Mouse (Mus musculus) G1E (cell line): Measurements from ENCODE around the gene Krt19. TPM values are rescaled to one million over a fixed set of nuclear protein-coding genes. Genes with fewer than 3 reads are reported as not detected.

Source experiments
- ATAC-seq: 2 replicates; pipeline ENCODE4 v1.8.0; 2016; ENCODE audit warnings: mild to moderate bottlenecking; ENCODE audit not compliant: insufficient number of reproducible peaks, poor library complexity, low FRiP score, severe bottlenecking; ENCODE audit errors: extremely low read depth
- DNase-seq: peaks from one replicate; pipeline ENCODE4 v3.0.0; 2012; ENCODE audit warnings: low spot score
- H3K27me3 ChIP-seq: 2 replicates; pipeline ENCODE4 v1.6.1; 2012; ENCODE audit warnings: mild to moderate bottlenecking, low read length, inconsistent platforms; ENCODE audit not compliant: insufficient read depth
- H3K36me3 ChIP-seq: replicated peaks from 2 replicates; pipeline ENCODE3; 2012; ENCODE audit warnings: mild to moderate bottlenecking, inconsistent platforms
- H3K4me1 ChIP-seq: 2 replicates; pipeline ENCODE4 v1.6.1; 2012; ENCODE audit warnings: low read depth, low read length, inconsistent platforms, mixed read lengths; ENCODE audit not compliant: insufficient read depth
- H3K4me3 ChIP-seq: 2 replicates; pipeline ENCODE4 v1.5.1; 2012; ENCODE audit warnings: low read depth, mild to moderate bottlenecking, inconsistent platforms, low read length, moderate library complexity, mixed read lengths
- H3K9me3 ChIP-seq: replicated peaks from 2 replicates; pipeline ENCODE4 v1.6.1; 2012; ENCODE audit warnings: inconsistent platforms
- CTCF ChIP-seq: IDR thresholded peaks from 2 replicates; pipeline ENCODE4 v1.5.1; 2012; ENCODE audit warnings: low read depth, low read length, inconsistent platforms, mixed read lengths
- GATA1 ChIP-seq: IDR thresholded peaks from 2 replicates; pipeline ENCODE4 v1.6.1; 2012; ENCODE audit warnings: borderline replicate concordance, low read length, inconsistent platforms, mixed read lengths
- GATA2 ChIP-seq: IDR thresholded peaks from 2 replicates; pipeline ENCODE4 v1.6.1; 2012; ENCODE audit warnings: low read depth, low read length, inconsistent platforms, borderline replicate concordance
- POLR2AphosphoS5 ChIP-seq: IDR thresholded peaks from 2 replicates; pipeline ENCODE4 v1.6.1; 2012; ENCODE audit warnings: low read depth, low read length, inconsistent platforms; ENCODE audit not compliant: insufficient replicate concordance
- TAL1 ChIP-seq: conservative IDR thresholded peaks from 2 replicates; pipeline ENCODE4 v1.6.1; 2012; ENCODE audit warnings: low read depth, low read length, inconsistent platforms, mixed read lengths
- polyA plus RNA-seq: library from polyadenylated mRNA; stranded (reverse); fragments of >175 nt; gene quantifications from 2 replicates; pipeline ENCODE4 v1.2.3, GENCODE M21; 2012
- total RNA-seq, 2 experiments: library from RNA; stranded (forward) in 1 of 2; stranded (reverse) in 1 of 2; fragments of 200-1000 nt in 1 of 2; fragments of >200 nt in 1 of 2; fragmentation: Nextera tagmentation in 1 of 2; gene quantifications; 2 replicates each; pipeline ENCODE4 v1.2.3; 2014 to 2017

Krt19 gene
- total and polyA plus RNA-seq, 3 experiments, result not detected

DNA sequence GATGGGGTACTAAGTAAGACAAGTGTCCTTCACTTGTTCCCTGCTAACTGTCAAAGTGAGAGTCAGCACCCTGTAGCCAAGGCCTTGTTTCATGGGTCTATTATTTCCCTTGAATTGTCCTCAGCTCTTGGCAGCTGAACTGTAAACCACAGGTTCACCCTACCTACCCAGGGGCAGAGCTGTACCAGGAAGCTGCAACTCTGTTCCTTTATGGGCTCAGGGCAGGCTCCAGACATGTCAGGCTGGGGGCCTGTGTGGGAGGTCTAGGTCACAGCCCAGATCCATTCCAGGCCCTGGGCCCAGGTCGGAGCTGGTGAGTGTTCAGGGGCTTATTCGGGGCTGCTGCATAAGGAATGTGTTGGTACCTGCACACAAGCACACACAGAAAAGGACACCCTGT lies 9.1 kb downstream of the Krt19 start:
- H3K4me3 ChIP-seq, result no peak overlapping the region
- no peaks in the 10 kb centered on the region for H3K36me3 ChIP-seq
- no peak for TF ChIP-seq TAL1
- no peak for TF ChIP-seq GATA2
- TF ChIP-seq CTCF, result no peak
- TF ChIP-seq POLR2AphosphoS5, result no peak
- no peak for TF ChIP-seq GATA1
- H3K9me3 ChIP-seq, result peaks cover 83% of the 10 kb centered on the region
- no peaks in the 10 kb centered on the region for H3K4me1 ChIP-seq
- ATAC-seq, result no peak
- DNase-seq, result no peak
- no peaks in the 10 kb centered on the region for H3K27me3 ChIP-seq

GRCm38 (mm10) chr11:100138809-100139208 lies 9.7 kb downstream of the Krt19 start:
- TF ChIP-seq POLR2AphosphoS5 (no peak), GATA1 (no peak), GATA2 (no peak), TAL1 (no peak), CTCF (no peak)
- Histone ChIP-seq H3K9me3 (peaks cover 84% of the 10 kb centered on the region), H3K36me3 (no peaks in the 10 kb centered on the region), H3K4me1 (no peaks in the 10 kb centered on the region), H3K4me3 (no peak overlapping the region), H3K27me3 (no peaks in the 10 kb centered on the region)
- no peak for ATAC-seq
- DNase-seq, result no peak

DNA sequence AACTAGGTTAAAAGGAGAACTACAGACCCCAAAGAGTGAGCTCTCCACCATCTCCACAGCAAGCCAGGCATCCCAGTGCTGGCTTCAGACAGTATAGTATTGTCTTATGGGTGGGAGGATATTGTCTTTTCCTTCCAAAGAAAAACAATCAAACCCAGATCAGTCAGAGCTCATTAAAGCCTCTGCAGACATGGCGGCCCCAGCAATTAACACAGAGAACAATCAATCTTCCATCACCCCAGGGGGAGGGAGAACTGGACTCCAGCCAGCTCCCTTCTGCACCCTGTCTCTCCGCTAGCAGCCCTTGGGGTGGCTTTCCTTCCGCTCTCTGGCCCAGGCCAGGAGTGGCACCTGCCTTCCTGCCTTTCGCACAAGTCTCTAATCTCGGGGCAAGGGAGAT lies 10.8 kb downstream of the Krt19 start:
- H3K9me3 ChIP-seq, result peaks cover 92% of the 10 kb centered on the region
- no peak for DNase-seq
- H3K36me3 ChIP-seq, result no peaks in the 10 kb centered on the region
- no peaks in the 10 kb centered on the region for H3K4me1 ChIP-seq
- no peak overlapping the region for H3K4me3 ChIP-seq
- no peaks in the 10 kb centered on the region for H3K27me3 ChIP-seq
- no peak for TF ChIP-seq POLR2AphosphoS5
- no peak for TF ChIP-seq TAL1
- no peak for TF ChIP-seq GATA2
- no peak for TF ChIP-seq CTCF
- no peak for TF ChIP-seq GATA1
- no peak for ATAC-seq

GRCm38 (mm10) chr11:100136559-100136958 lies 11.9 kb downstream of the Krt19 start:
- peaks cover 91% of the 10 kb centered on the region for H3K9me3 ChIP-seq
- ATAC-seq (no peak), DNase-seq (no peak)
- no peak overlapping the region for H3K4me3 ChIP-seq
- no peaks in the 10 kb centered on the region for H3K27me3 ChIP-seq
- H3K36me3 ChIP-seq, result no peaks in the 10 kb centered on the region
- no peak for TF ChIP-seq GATA2
- no peak for TF ChIP-seq CTCF
- no peak for TF ChIP-seq TAL1
- no peak for TF ChIP-seq GATA1
- TF ChIP-seq POLR2AphosphoS5, result no peak
- no peaks in the 10 kb centered on the region for H3K4me1 ChIP-seq

DNA sequence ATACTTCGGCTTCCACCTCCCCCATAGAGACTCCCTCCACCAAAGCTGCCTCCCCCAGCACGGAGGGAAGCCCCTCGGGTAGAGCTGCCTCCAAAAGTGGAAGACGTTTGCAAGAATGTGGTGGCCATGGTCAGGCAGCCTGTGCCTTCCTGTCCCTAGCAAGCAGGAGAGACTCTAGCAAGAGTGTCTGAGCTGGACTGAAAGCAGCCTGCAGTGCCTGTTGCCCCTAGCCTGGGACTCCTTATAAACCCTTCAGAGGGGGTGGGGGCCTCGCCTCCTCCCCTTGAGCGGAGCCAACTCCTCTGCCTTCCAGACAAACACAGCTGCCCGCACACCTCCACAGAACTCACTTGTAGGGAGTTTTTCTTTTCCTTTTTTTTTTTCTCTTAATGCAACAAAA lies 12.7 kb downstream of the Krt19 start, which contains the start of gene Krt15:
Gene Krt15 (minus strand): TSS at position 198 of the 400 bp plus-strand sequence.
- DNase-seq, result no peak
- Histone ChIP-seq H3K36me3 (no peaks in the 10 kb centered on the region), H3K4me1 (no peaks in the 10 kb centered on the region), H3K27me3 (no peaks in the 10 kb centered on the region), H3K9me3 (peaks cover 90% of the 10 kb centered on the region), H3K4me3 (no peak within 1 kb of the TSS)
- no peak for ATAC-seq
- TF ChIP-seq TAL1 (no peak), POLR2AphosphoS5 (no peak), GATA1 (no peak), GATA2 (no peak), CTCF (no peak)

DNA sequence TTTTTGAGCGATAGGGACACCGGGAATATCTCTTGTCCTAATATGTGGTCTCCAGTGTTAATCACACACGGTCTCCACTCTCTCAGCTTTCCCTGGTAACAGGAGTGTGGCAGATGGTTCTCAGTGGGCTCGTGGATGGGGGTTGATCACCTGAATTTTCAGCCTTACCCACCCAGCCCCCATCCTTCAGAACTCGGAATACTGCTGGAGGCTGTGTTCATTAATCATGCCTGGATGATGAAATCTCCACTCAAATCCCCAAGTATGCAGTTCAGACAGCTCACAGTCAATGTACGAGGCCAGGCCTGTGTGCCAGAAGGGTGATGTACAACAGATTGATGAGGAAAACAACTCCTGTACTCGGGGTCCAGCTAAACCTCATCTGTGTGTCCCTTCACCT lies 23.6 kb downstream of the Krt19 start:
- no peak for DNase-seq
- H3K27me3 ChIP-seq, result peaks cover 4% of the 10 kb centered on the region; the same call in 1 of the 2 replicates
- no peak overlapping the region for H3K4me3 ChIP-seq
- H3K36me3 ChIP-seq, result no peaks in the 10 kb centered on the region
- TF ChIP-seq CTCF (no peak), TAL1 (no peak), GATA1 (no peak), POLR2AphosphoS5 (no peak), GATA2 (no peak)
- no peaks in the 10 kb centered on the region for H3K4me1 ChIP-seq
- no peak for ATAC-seq
- H3K9me3 ChIP-seq, result peaks cover 73% of the 10 kb centered on the region

GRCm38 (mm10) chr11:100121466-100121865 lies 27.0 kb downstream of the Krt19 start, which contains the start of gene Krt13:
Krt13 (minus strand) TSS chr11:100121566.
- TF ChIP-seq GATA2 (no peak), TAL1 (no peak), POLR2AphosphoS5 (no peak), CTCF (no peak), GATA1 (no peak)

More at GRCm38 (mm10) chr11:100121466-100121865, 27.0 kb downstream of the Krt19 start, which contains the start of gene Krt13:
- DNase-seq (no peak), ATAC-seq (no peak)
- Histone ChIP-seq H3K36me3 (no peaks in the 10 kb centered on the region), H3K4me1 (no peaks in the 10 kb centered on the region), H3K27me3 (peaks cover 4% of the 10 kb centered on the region; the same call in 1 of the 2 replicates), H3K9me3 (peaks cover 81% of the 10 kb centered on the region), H3K4me3 (no peak within 1 kb of the TSS)
